Mouse (Mus musculus) embryonic facial prominence, embryonic 11.5 days (tissue): ENCODE results near the gene Foxo3. TPM values are rescaled to one million over a fixed set of nuclear protein-coding genes. Genes with fewer than 3 reads are reported as not detected.

ENCODE experiments used
- ATAC-seq: fragments of 200-750 bp; cut with Nextera tagmentation; replicated peaks from 2 replicates; pipeline ENCODE4 v1.8.0; 2017; ENCODE audit warnings: low read depth; ENCODE audit not compliant: insufficient number of reproducible peaks, low FRiP score, low TSS enrichment
- DNase-seq: peaks from one replicate; pipeline ENCODE4 v3.0.0-alpha.2; 2015; ENCODE audit warnings: low spot score
- H3K27ac ChIP-seq: fragments of 300-500 bp; sonication (generic); replicated peaks from 2 replicates; pipeline ENCODE4 v1.5.1; 2014; ENCODE audit warnings: mild to moderate bottlenecking, low read depth, low read length, control low read depth
- H3K27me3 ChIP-seq: fragments of 300-500 bp; sonication (generic); 2 replicates; pipeline ENCODE4 v1.6.1; 2014; ENCODE audit warnings: mild to moderate bottlenecking, low read length, moderate library complexity, mixed read lengths; ENCODE audit not compliant: control insufficient read depth, insufficient read depth
- H3K36me3 ChIP-seq: fragments of 300-500 bp; sonication (generic); replicated peaks from 2 replicates; pipeline ENCODE4 v1.6.1; 2014; ENCODE audit warnings: low read depth, mild to moderate bottlenecking, low read length, moderate library complexity, mixed read lengths; ENCODE audit not compliant: control insufficient read depth, insufficient read depth
- H3K4me1 ChIP-seq: fragments of 300-500 bp; sonication (generic); 2 replicates; pipeline ENCODE4 v1.6.1; 2014; ENCODE audit warnings: low read length, mixed read lengths; ENCODE audit not compliant: control insufficient read depth, insufficient read depth
- H3K4me2 ChIP-seq: fragments of 300-500 bp; sonication (generic); 2 replicates; pipeline ENCODE4 v1.6.1; 2014; ENCODE audit warnings: low read depth, mild to moderate bottlenecking, control low read depth, low read length, moderate library complexity
- H3K4me3 ChIP-seq: fragments of 300-500 bp; sonication (generic); 2 replicates; pipeline ENCODE4 v1.5.1; 2014; ENCODE audit warnings: low read depth, low read length, control low read depth
- H3K9ac ChIP-seq: fragments of 300-500 bp; sonication (generic); replicated peaks from 2 replicates; pipeline ENCODE4 v1.6.1; 2014; ENCODE audit warnings: mild to moderate bottlenecking, control low read depth, low read length
- H3K9me3 ChIP-seq: fragments of 300-500 bp; sonication (generic); replicated peaks from 2 replicates; pipeline ENCODE4 v1.6.1; 2016; ENCODE audit warnings: mild to moderate bottlenecking, low read length, inconsistent platforms, mixed read lengths; ENCODE audit not compliant: control insufficient read depth
- WGBS: fragments of 180-500 bp; shearing (Covaris S2); extraction: QIAGEN DNeasy Blood & Tissue Kit; methylation state at CpG from one replicate; pipeline ENCODE4 v1.1.7; 2014; 5-methylcytosine and 5-hydroxymethylcytosine counted together
- polyA plus RNA-seq: library from polyadenylated mRNA; unstranded; fragments of >200 nt; fragmentation: Nextera tagmentation; extraction: Ambion mirVana; gene quantifications from 2 replicates; pipeline ENCODE4 v1.2.1, GENCODE M21; 2014

The Foxo3 gene
- polyA plus RNA-seq, 1 experiment from 2014 or later = 5.0 TPM

GRCm38 (mm10) chr10:42273760-42274691, 2.5 kb downstream of the Foxo3 start:
- H3K9me3 ChIP-seq = no peaks in the 10 kb centered on the region
- H3K4me3 ChIP-seq = peak overlapping the region; percentile 83
- H3K27ac ChIP-seq = no peak overlapping the region
- 5% methylated on average over 21 of the region's 21 CpGs for WGBS
- no peaks in the 10 kb centered on the region for H3K36me3 ChIP-seq
- H3K4me2 ChIP-seq = peak overlapping the region; percentile 97
- ATAC-seq = no peak
- DNase-seq = peak; percentile 39
- peak overlapping the region; percentile 75 for H3K9ac ChIP-seq
- H3K27me3 ChIP-seq = peaks cover 3% of the 10 kb centered on the region; the same call in 1 of the 2 replicates
- peaks cover 3% of the 10 kb centered on the region; the same call in 1 of the 2 replicates for H3K4me1 ChIP-seq

- Histone ChIP-seq H3K9me3 (no peaks in the 10 kb centered on the region), H3K4me3 (no peak overlapping the region), H3K4me1 (peaks cover 3% of the 10 kb centered on the region; the same call in 1 of the 2 replicates), H3K27ac (no peak overlapping the region), H3K4me2 (peak overlapping the region; percentile 97), H3K27me3 (peaks cover 3% of the 10 kb centered on the region; the same call in 1 of the 2 replicates), H3K9ac (no peak overlapping the region), H3K36me3 (no peaks in the 10 kb centered on the region)
- WGBS = 64% methylated on average over 6 of the region's 6 CpGs
- no peak for ATAC-seq
- DNase-seq = no peak
Observed at GRCm38 (mm10) chr10:42273403-42273759, 3.2 kb downstream of the Foxo3 start.

GRCm38 (mm10) chr10:42271454-42272230, 4.9 kb downstream of the Foxo3 start:
- WGBS = 51% methylated on average over 11 of the region's 11 CpGs
- Histone ChIP-seq H3K27ac (no peak overlapping the region), H3K27me3 (peaks cover 3% of the 10 kb centered on the region; the same call in 1 of the 2 replicates), H3K36me3 (no peaks in the 10 kb centered on the region), H3K4me1 (peaks cover 3% of the 10 kb centered on the region; the same call in 1 of the 2 replicates), H3K9ac (no peak overlapping the region), H3K4me2 (no peak overlapping the region), H3K4me3 (no peak overlapping the region), H3K9me3 (no peaks in the 10 kb centered on the region)
- no peak for ATAC-seq
- no peak for DNase-seq

- no peak overlapping the region for H3K4me3 ChIP-seq
- DNase-seq (no peak), ATAC-seq (no peak)
- H3K27ac ChIP-seq = no peak overlapping the region
- H3K4me2 ChIP-seq = no peak overlapping the region
- no peaks in the 10 kb centered on the region for H3K36me3 ChIP-seq
- H3K9me3 ChIP-seq = no peaks in the 10 kb centered on the region
- peaks cover 3% of the 10 kb centered on the region; the same call in 1 of the 2 replicates for H3K4me1 ChIP-seq
- no peak overlapping the region for H3K9ac ChIP-seq
- 56% methylated on average over 10 of the region's 10 CpGs for WGBS
- peaks cover 3% of the 10 kb centered on the region; the same call in 1 of the 2 replicates for H3K27me3 ChIP-seq
Observed at GRCm38 (mm10) chr10:42270277-42271083, 6.1 kb downstream of the Foxo3 start.

- Histone ChIP-seq H3K9ac (no peak overlapping the region), H3K27me3 (peaks cover 3% of the 10 kb centered on the region; the same call in 1 of the 2 replicates), H3K36me3 (no peaks in the 10 kb centered on the region), H3K9me3 (no peaks in the 10 kb centered on the region), H3K4me2 (no peak overlapping the region), H3K4me3 (no peak overlapping the region), H3K4me1 (peaks cover 3% of the 10 kb centered on the region; the same call in 1 of the 2 replicates), H3K27ac (no peak overlapping the region)
- WGBS = 66% methylated on average over 15 of the region's 15 CpGs
- DNase-seq (no peak), ATAC-seq (0 out of 2 replicates have a peak, but pooled peaks have one; percentile 23)
Observed at GRCm38 (mm10) chr10:42269281-42270025, 7.1 kb downstream of the Foxo3 start.

- ATAC-seq = no peak
- Histone ChIP-seq H3K9me3 (no peaks in the 10 kb centered on the region), H3K36me3 (no peaks in the 10 kb centered on the region), H3K27ac (no peak overlapping the region), H3K27me3 (no peaks in the 10 kb centered on the region), H3K4me3 (no peak overlapping the region), H3K4me2 (no peak overlapping the region), H3K4me1 (no peaks in the 10 kb centered on the region), H3K9ac (no peak overlapping the region)
- DNase-seq = no peak
- 84% methylated on average over 5 of the region's 5 CpGs for WGBS
Observed at GRCm38 (mm10) chr10:42267811-42268545, 8.6 kb downstream of the Foxo3 start.
